Mouse (Mus musculus): ENCODE data around the gene Gas2. TPM values are rescaled to one million over a fixed set of nuclear protein-coding genes. Genes with fewer than 3 reads are reported as not detected.

Gas2 gene
- total and polyA plus RNA-seq, 2 experiments from 2014 or later, result 5.5 to 6.1 TPM

GRCm38 (mm10) chr7:51894939-51895338 lies 33.1 kb downstream of the Gas2 start:
- Histone ChIP-seq H3K36me3 (replicated peaks; ENCODE audit: control insufficient read depth, insufficient read depth, low read length) (no peaks in the 10 kb centered on the region), H3K4me1 (ENCODE audit: control insufficient read depth, insufficient read depth) (no peaks in the 10 kb centered on the region), H3K9me3 (replicated peaks; ENCODE audit: control insufficient read depth, low read length) (no peaks in the 10 kb centered on the region), H3K27me3 (ENCODE audit: control insufficient read depth, insufficient read depth, low read length) (no peaks in the 10 kb centered on the region), H3K4me3 (ENCODE audit: low read depth, low read length) (no peak overlapping the region), H3K9ac (replicated peaks; ENCODE audit: low read depth, low read length) (no peak overlapping the region), H3K4me2 (ENCODE audit: low read depth, low read length) (no peak overlapping the region), H3K27ac (ENCODE audit: low read depth) (no peak overlapping the region)
- no peak for DNase-seq (ENCODE audit: low spot score)
- no peak for ATAC-seq (ENCODE audit: insufficient read depth, low read depth)
- TF ChIP-seq CTCF (IDR thresholded peaks at IDR 0.05; ENCODE audit: low read depth) (no peak), EP300 (IDR thresholded peaks at IDR 0.05; ENCODE audit: low read depth) (no peak)
- 43% methylated on average over 2 of the region's 2 CpGs for WGBS

GRCm38 (mm10) chr7:51899066-51899465 lies 37.3 kb downstream of the Gas2 start:
- H3K27me3 ChIP-seq (ENCODE audit: control insufficient read depth, insufficient read depth, low read length), result no peaks in the 10 kb centered on the region
- H3K9ac ChIP-seq (replicated peaks; ENCODE audit: low read depth, low read length), result no peak overlapping the region
- no peak for TF ChIP-seq CTCF (IDR thresholded peaks at IDR 0.05; ENCODE audit: low read depth)
- TF ChIP-seq EP300 (IDR thresholded peaks at IDR 0.05; ENCODE audit: low read depth), result no peak
- H3K4me1 ChIP-seq (ENCODE audit: control insufficient read depth, insufficient read depth), result no peaks in the 10 kb centered on the region
- WGBS, result 70% methylated on average over 6 of the region's 6 CpGs
- H3K36me3 ChIP-seq (replicated peaks; ENCODE audit: control insufficient read depth, insufficient read depth, low read length), result no peaks in the 10 kb centered on the region
- H3K9me3 ChIP-seq (replicated peaks; ENCODE audit: control insufficient read depth, low read length), result no peaks in the 10 kb centered on the region
- H3K27ac ChIP-seq (ENCODE audit: low read depth), result no peak overlapping the region
- no peak overlapping the region for H3K4me2 ChIP-seq (ENCODE audit: low read depth, low read length)
- no peak for DNase-seq (ENCODE audit: low spot score)
- H3K4me3 ChIP-seq (ENCODE audit: low read depth, low read length), result no peak overlapping the region
- ATAC-seq (ENCODE audit: insufficient read depth, low read depth), result no peak

- H3K9me3 ChIP-seq (replicated peaks; ENCODE audit: control insufficient read depth, low read length), result no peaks in the 10 kb centered on the region
- no peaks in the 10 kb centered on the region for H3K27me3 ChIP-seq (ENCODE audit: control insufficient read depth, insufficient read depth, low read length)
- peaks cover 9% of the 10 kb centered on the region for H3K4me1 ChIP-seq (ENCODE audit: control insufficient read depth, insufficient read depth)
- DNase-seq (ENCODE audit: low spot score), result peak; percentile 70
- H3K36me3 ChIP-seq (replicated peaks; ENCODE audit: control insufficient read depth, insufficient read depth, low read length), result no peaks in the 10 kb centered on the region
- H3K4me2 ChIP-seq (ENCODE audit: low read depth, low read length), result peak overlapping the region; percentile 11
- peak; percentile 80 for ATAC-seq (ENCODE audit: insufficient read depth, low read depth)
- TF ChIP-seq CTCF (IDR thresholded peaks at IDR 0.05; ENCODE audit: low read depth) (no peak), EP300 (IDR thresholded peaks at IDR 0.05; ENCODE audit: low read depth) (0 out of 2 replicates have a peak, but pooled peaks have one; percentile 52)
- 61% methylated on average over 3 of the region's 3 CpGs for whole genome bisulfite sequencing
- no peak overlapping the region for H3K4me3 ChIP-seq (ENCODE audit: low read depth, low read length)
- H3K9ac ChIP-seq (replicated peaks; ENCODE audit: low read depth, low read length), result no peak overlapping the region
- peak overlapping the region; percentile 59 for H3K27ac ChIP-seq (ENCODE audit: low read depth)
These were observed 51.7 kb downstream of the Gas2 start for GRCm38 (mm10) chr7:51913292-51914050.

GRCm38 (mm10) chr7:51914132-51914531 lies 52.3 kb downstream of the Gas2 start:
- Histone ChIP-seq H3K36me3 (replicated peaks; ENCODE audit: control insufficient read depth, insufficient read depth, low read length) (no peaks in the 10 kb centered on the region), H3K4me1 (ENCODE audit: control insufficient read depth, insufficient read depth) (peaks cover 9% of the 10 kb centered on the region), H3K4me2 (ENCODE audit: low read depth, low read length) (no peak overlapping the region), H3K9me3 (replicated peaks; ENCODE audit: control insufficient read depth, low read length) (no peaks in the 10 kb centered on the region), H3K27ac (ENCODE audit: low read depth) (peak overlapping the region; percentile 66; the same call in 1 of the 2 replicates), H3K4me3 (ENCODE audit: low read depth, low read length) (no peak overlapping the region), H3K9ac (replicated peaks; ENCODE audit: low read depth, low read length) (no peak overlapping the region), H3K27me3 (ENCODE audit: control insufficient read depth, insufficient read depth, low read length) (no peaks in the 10 kb centered on the region)
- DNase-seq (ENCODE audit: low spot score) (no peak), ATAC-seq (ENCODE audit: insufficient read depth, low read depth) (peak; percentile 39; the same call in 1 of the 2 replicates)
- TF ChIP-seq EP300 (IDR thresholded peaks at IDR 0.05; ENCODE audit: low read depth) (no peak), CTCF (IDR thresholded peaks at IDR 0.05; ENCODE audit: low read depth) (no peak)
- WGBS, result 57% methylated on average over 2 of the region's 2 CpGs

- Histone ChIP-seq H3K27ac (ENCODE audit: low read depth) (no peak overlapping the region), H3K27me3 (ENCODE audit: control insufficient read depth, insufficient read depth, low read length) (no peaks in the 10 kb centered on the region), H3K9ac (replicated peaks; ENCODE audit: low read depth, low read length) (no peak overlapping the region), H3K4me1 (ENCODE audit: control insufficient read depth, insufficient read depth) (no peaks in the 10 kb centered on the region; the same call in 1 of the 2 replicates), H3K36me3 (replicated peaks; ENCODE audit: control insufficient read depth, insufficient read depth, low read length) (no peaks in the 10 kb centered on the region), H3K4me3 (ENCODE audit: low read depth, low read length) (no peak overlapping the region), H3K4me2 (ENCODE audit: low read depth, low read length) (no peak overlapping the region), H3K9me3 (replicated peaks; ENCODE audit: control insufficient read depth, low read length) (no peaks in the 10 kb centered on the region)
- TF ChIP-seq CTCF (IDR thresholded peaks at IDR 0.05; ENCODE audit: low read depth), result no peak
- TF ChIP-seq EP300 (IDR thresholded peaks at IDR 0.05; ENCODE audit: low read depth), result no peak
- DNase-seq (ENCODE audit: low spot score), result no peak
- no peak for ATAC-seq (ENCODE audit: insufficient read depth, low read depth)
- 54% methylated on average over 10 of the region's 10 CpGs for WGBS
These were observed 67.1 kb downstream of the Gas2 start for GRCm38 (mm10) chr7:51928761-51929519.
